Mouse (Mus musculus): ENCODE results near the gene Rps10.

The Rps10 gene

DNA sequence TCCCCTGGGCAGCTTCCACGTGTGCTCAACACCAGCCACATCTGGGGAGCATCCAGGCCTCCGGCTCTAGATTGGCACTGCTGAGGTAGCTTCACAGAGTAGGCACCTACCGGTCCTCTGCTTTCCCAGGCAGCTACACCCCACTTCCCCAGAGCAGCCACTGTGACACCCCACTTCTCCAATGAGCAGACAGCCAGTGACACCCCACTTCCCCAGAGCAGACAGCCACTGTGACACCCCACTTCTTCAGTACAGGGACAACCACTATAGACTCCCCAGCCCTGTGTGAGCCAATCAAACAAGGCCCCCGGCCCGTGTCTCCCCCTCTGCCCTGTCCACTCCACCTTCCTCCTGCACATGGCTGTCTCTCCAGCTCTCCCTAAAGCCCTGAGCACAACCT lies 24.5 kb downstream of the Rps10 start:
- no peak for DNase-seq (ENCODE audit: low spot score in 2 of 2)

DNA sequence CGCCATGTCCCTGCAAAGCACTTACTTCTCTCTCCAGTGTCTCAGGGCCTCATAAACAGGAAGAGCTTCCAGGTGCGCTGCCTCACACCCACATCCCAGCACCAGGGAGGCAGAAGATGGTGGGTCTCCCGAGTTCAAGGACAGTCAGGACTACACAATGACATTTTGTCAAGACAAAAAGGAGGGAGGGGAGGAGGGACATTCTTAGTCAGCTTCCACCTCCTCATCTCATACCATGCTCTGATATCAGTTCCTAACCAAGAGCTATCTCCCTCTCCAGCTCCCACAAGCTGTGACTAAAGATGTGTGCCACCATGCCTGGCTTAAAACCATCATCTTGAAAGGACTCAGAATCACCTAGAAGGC lies 25.0 kb downstream of the Rps10 start:
- no peak for DNase-seq (ENCODE audit: low spot score in 2 of 2)

GRCm38 (mm10) chr17:27610679-27611518 lies 25.6 kb downstream of the Rps10 start:
- DNase-seq (ENCODE audit: low spot score in 2 of 2): no peak

DNA sequence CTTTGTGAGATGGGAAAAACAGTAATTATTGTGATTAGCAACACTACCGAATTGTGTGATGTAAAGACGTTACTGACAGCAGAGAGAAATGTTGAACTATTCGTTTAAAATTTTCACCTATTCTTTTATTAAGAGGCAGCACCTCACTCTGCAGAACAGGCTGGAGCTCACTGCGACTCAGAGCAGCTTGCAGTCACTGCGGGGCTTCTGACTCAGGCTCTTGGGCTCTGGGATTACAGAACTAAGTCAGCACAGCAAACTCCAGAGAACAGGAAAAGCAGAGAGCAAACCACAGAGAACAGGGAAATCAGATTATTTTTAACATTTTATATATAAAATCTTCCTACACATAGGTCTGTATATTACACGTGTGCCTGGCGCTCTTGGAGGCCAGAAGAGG lies 26.9 kb downstream of the Rps10 start:
- DNase-seq (ENCODE audit: low spot score in 2 of 2): no peak

DNA sequence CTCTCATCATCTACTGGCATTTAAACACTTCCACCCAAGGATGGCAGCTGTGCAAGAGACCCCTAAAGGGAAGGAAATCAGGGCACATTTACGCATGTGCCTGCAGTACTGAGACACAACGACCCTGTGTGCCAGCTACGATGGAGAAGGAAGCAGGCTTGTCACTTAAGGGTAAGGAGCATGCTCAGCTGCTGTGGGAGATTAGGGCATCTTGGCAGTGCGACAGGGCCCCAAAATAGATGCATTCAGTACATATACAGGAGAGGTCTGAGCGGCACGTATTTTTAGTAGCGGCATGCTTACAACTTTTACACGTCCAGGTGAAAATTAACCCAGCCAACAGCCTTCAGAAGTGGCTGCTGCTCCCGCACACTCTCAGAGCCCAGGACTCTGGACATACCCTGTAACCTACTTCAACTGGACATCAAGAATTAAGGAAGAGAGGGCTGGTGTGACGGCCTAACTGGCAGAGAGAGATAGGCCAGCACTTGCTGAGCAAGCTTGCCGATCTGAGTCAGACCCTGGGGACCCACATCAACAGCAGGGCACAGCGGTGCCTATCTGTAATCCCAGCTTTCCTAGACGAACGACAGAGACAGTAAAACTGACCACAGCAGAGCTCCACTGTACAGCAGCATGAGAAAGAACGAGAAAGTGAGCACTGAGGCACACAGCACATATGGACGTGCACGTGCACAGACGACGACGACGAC lies 32.8 kb downstream of the Rps10 start:
- DNase-seq (ENCODE audit: low spot score in 2 of 2): no peak

DNA sequence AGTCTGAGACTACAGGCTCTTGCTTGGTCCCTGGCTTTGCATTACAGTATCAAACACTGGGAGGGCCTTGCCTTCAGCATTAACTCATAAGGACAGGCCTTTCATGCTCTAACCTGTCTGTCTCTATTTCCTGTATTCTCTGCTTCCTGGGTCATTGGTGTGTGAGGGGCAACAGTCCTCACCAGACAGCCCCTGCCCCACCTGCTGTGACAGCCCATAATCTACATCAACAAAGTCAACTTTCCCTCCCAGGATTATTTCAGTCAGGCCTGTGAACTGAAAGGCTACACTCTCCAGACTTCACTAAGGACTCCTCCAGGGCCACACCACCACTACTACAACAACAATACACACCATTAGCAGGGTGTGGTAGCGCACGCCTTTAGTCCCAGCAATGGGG lies 33.4 kb downstream of the Rps10 start:
- no peak for DNase-seq (ENCODE audit: low spot score in 2 of 2)

GRCm38 (mm10) chr17:27600869-27601268 lies 35.6 kb downstream of the Rps10 start:
- DNase-seq (ENCODE audit: low spot score in 2 of 2): no peak

- DNase-seq (ENCODE audit: low spot score in 2 of 2): no peak
These were observed 36.2 kb downstream of the Rps10 start for GRCm38 (mm10) chr17:27600286-27600685.

DNA sequence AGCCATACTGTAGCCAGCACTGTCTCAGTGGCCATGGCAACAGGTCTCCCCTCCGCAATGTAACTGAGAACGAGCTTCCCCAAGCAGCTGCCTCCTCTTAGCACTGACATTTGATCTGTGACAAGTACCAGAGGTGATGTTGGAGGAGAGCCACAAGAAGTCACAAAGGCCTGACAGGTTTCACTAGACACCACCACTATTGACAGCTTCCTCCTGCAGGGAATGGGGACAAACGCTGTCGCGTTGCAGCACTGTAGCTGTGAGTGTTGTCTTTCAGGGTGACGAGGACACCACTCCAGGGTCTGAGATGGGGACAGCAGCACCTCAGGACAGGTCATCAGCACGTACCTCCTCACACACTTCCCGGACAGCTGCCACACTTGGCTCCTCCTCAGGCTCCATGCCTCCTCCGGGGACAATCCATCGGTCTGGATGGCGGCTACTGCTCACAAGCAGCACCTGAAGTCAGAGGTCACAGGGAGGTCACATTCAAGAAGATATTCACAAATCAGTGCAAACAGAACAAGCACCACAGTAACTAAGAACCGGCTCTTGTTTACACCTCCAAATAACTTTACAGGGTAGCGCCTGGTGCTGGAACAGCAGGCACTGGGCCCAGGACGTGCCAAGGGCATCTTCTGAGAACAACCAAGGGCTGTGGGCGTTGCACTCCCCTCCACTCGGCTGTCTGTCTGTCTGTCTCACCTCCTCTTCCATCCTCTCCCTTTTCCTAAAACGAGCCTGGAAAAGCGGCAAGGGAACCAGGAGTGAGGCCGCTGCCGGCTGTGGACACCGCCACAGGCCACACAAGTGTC lies 39.9 kb downstream of the Rps10 start:
- DNase-seq (ENCODE audit: low spot score in 2 of 2): no peak

DNA sequence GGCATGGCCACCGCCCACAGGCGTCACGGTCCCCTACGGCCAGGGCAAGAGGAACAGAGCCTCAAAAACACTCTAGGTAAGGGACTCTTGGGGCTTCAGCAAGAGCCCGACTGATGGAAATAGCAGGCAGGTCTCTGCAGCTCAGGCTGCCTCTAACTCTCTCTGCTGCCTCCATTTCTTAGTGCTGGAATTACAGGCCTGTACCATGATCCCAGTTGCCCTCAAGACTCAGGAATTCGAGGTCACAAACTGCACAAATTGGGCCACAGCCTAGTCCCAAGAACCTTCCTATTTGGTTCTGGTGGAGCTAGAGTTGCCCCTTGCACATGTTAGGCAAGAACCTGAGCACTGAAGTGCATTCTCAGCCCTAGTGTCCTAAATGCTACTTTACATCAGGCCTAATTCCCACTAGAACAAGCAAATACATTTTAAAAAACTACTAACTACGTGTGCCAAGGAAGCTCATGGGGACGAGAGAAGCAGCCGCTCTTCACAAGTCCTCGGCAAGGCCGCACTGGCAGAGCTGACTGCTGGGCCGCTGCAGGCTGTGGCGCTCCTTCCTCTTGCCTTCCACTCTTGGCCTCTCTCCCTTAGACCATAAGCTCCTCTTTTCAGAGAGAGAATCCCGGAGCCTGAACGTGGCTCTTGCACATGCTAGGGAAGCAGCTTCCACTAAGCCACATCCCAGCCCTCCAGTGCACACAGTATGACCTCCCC lies 40.7 kb downstream of the Rps10 start:
- no peak for DNase-seq (ENCODE audit: low spot score in 2 of 2)

- no peak for DNase-seq (ENCODE audit: low spot score in 2 of 2)
These were observed 43.9 kb downstream of the Rps10 start for GRCm38 (mm10) chr17:27592565-27592910.

DNA sequence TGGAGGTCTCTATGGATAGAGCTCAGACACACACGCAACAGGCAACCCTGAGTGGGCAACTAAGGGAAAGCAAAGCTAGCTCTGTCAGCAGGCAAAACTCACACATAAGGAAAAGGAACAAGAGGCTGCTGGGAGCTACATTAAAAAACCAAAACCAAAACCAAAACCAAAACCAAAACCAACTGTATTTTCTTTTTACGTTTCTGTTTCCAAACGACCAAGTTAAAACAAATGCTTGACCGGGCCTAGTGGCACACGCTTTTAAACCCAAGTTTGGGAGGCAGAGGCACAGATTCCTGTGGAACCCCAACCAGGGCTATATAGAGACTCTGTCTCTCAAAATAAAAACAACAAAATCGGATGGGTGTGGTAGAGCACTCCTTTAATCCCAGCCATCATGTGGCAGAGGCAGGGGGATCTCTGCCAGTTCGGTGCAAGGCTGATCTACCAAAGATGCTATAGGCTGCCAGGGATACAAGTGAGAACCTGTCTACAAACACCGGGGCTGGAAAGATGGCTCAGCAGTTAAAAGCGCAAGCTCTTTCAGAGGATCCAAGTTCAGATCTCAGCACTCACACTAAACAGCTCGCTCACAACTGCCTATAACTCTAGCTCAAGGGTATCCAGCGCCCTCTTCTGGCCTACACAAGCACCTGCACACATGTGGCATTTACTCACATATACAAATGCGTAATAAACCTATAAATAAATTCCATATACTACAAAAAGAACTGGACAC lies 44.5 kb downstream of the Rps10 start:
- DNase-seq (ENCODE audit: low spot score in 2 of 2): no peak

- no peak for DNase-seq (ENCODE audit: low spot score in 2 of 2)
These were observed 48.2 kb downstream of the Rps10 start for GRCm38 (mm10) chr17:27588231-27588630.

GRCm38 (mm10) chr17:27587252-27587651 lies 49.2 kb downstream of the Rps10 start:
- no peak for DNase-seq (ENCODE audit: low spot score in 2 of 2)

- no peak for DNase-seq (ENCODE audit: low spot score in 2 of 2)
These were observed 49.8 kb downstream of the Rps10 start for GRCm38 (mm10) chr17:27586661-27587060.

DNA sequence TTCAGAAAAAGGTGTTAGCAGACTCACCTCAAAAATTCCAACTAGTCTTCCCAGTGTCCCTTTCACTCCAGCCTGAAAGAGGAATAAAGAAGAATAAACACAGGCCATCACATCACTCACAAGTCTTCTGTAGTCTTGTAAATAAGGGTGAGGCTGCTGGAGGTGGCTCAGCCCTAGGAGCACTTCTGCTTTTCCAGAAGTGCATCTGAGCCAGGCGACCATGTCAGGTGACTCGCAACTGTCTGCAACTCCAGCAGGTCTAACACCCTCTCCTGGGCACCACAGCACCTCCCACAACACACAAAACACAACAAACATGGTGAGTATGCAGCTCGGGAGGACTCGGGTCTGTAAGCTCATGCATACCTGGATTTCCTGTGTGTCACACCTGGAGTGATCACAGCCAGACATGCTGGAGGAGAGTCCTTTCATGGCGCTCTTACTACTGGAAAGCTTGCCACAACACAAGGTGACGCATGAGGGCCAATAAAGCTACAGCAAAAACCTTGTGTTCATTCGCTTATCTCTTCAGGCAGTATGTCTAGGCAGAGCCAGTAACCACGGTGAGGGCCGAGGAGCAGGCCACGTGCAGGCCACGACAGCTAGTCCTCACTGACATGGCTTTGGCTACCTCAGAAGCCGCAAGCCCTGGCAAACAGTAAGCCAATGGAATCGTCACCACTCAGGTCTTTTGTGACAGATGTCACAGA lies 53.1 kb downstream of the Rps10 start:
- no peak for DNase-seq (ENCODE audit: low spot score in 2 of 2)
